Mouse (Mus musculus): ENCODE results near the gene Syt16. TPM values are rescaled to one million over a fixed set of nuclear protein-coding genes. Genes with fewer than 3 reads are reported as not detected.

Syt16 gene
- polyA plus RNA-seq (2015; fragmentation: Nextera tagmentation; extraction: Ambion mirVana): 50.9 and 53.6 TPM in 2 replicates

- H3K9ac ChIP-seq: peak within 1 kb of the TSS; percentile 83
- H3K36me3 ChIP-seq: no peaks in the 10 kb centered on the region
- peaks cover 15% of the 10 kb centered on the region for H3K4me1 ChIP-seq (replicated peaks)
- no peaks in the 10 kb centered on the region for H3K9me3 ChIP-seq
- H3K4me2 ChIP-seq: peak within 1 kb of the TSS; percentile 78
- ATAC-seq (ENCODE audit: low FRiP score): peak; percentile 89
- peaks cover 32% of the 10 kb centered on the region for H3K27me3 ChIP-seq
- H3K4me3 ChIP-seq: peak within 1 kb of the TSS; percentile 57
- H3K27ac ChIP-seq: peak within 1 kb of the TSS; percentile 86
- under 1% methylated on average over 67 of the region's 67 CpGs for WGBS
Measured at GRCm38 (mm10) chr12:73997297-73998127, at the start of gene Syt16. Gene Syt16, plus strand, starts transcription at chr12:73997661.

DNA sequence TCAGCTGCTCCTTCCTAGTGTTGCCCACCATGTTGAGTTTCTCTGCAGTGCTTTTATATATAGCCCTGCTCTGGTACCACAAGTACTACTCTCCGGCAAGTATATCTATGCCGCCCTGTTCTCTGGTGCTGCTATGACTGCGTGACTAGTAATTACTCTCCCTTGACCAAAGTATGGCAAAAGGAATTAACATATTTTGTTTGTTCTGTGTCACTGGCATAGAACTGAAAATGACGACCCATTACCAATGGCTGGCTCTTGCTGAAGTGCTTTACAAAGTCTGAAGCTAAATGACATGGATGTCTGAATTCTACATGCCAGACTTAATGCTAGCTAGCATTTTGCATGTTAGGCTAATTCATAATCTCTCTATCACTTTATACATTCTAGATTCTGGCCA lies 49.0 kb upstream of the Syt16 start:
- Histone ChIP-seq H3K9ac (no peak overlapping the region), H3K36me3 (peaks cover 20% of the 10 kb centered on the region), H3K4me2 (no peak overlapping the region), H3K4me3 (no peak overlapping the region), H3K4me1 (replicated peaks) (peaks cover 15% of the 10 kb centered on the region), H3K27ac (no peak overlapping the region), H3K9me3 (no peaks in the 10 kb centered on the region), H3K27me3 (peaks cover 12% of the 10 kb centered on the region)
- WGBS: 88% methylated on average over 4 of the region's 4 CpGs
- no peak for ATAC-seq (ENCODE audit: low FRiP score)

DNA sequence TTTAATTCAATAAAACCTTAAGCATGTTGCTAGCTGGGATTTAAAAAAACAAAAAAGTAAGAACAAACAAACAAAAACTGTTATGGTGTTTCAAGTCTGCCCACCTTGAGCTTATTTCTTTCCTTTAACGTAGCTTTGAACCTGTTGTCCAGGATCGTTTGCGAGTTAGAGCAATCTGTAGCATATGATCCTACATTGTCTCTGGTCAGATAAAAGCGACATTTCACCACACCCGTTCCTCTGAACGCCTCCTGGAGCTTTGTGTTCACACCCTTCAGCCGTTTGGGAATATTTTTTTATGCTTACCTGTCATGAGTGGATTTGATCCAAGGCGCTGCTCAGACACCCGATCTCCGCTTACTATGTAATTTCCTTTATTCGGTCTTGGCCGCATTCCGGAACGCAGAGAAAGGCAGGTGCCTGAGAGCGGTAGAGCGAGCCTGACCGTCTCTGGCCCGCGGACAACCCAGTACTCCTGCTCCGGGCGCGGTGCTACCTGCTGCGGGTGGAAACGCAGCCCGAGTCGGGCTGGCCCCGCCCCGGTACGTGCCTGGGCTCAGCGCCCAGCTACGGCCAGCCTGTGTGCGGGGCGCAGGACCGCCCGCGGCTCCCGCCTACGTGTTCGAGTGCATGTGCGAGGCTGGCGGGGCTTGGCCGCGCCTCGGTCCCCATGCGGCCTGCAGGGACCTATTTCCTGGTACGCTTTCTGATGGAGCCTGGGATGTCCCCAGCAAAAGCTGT lies 48.0 kb upstream of the Syt16 start:
- ATAC-seq (ENCODE audit: low FRiP score): peak; percentile 91
- 0 out of 2 replicates have a peak overlapping the region, but pooled peaks have one; percentile 18 for H3K27ac ChIP-seq
- H3K36me3 ChIP-seq: peaks cover 11% of the 10 kb centered on the region
- peak overlapping the region; percentile 73 for H3K4me2 ChIP-seq
- H3K9ac ChIP-seq: peak overlapping the region; percentile 78
- peaks cover 17% of the 10 kb centered on the region for H3K27me3 ChIP-seq
- 5% methylated on average over 46 of the region's 46 CpGs for WGBS
- no peaks in the 10 kb centered on the region for H3K9me3 ChIP-seq
- H3K4me1 ChIP-seq (replicated peaks): peaks cover 19% of the 10 kb centered on the region
- peak overlapping the region; percentile 45 for H3K4me3 ChIP-seq

DNA sequence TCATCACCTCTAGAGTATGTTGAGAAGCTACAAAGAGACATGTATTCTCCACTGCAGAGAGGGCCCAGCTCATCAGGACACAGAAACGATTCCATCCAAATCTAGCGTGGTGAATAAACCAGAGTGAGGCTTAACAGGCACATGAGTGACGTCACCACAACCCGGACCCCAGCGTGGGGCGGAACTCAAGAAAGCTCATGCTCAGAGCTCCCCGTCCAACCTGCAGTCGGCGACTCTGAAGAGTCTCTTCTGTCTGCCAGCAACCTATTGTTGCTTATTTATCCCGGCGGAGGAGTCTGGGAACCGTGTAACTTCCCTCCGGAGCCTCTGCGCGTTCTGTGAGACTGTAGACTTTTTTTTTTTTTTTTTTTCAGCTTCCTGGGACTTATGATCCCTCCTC lies 44.6 kb upstream of the Syt16 start:
- H3K27me3 ChIP-seq: peaks cover 17% of the 10 kb centered on the region
- peak overlapping the region; percentile 55 for H3K4me2 ChIP-seq
- 0 out of 2 replicates have a peak, but pooled peaks have one; percentile 50 for ATAC-seq (ENCODE audit: low FRiP score)
- no peaks in the 10 kb centered on the region for H3K9me3 ChIP-seq
- no peak overlapping the region for H3K27ac ChIP-seq
- no peaks in the 10 kb centered on the region for H3K36me3 ChIP-seq
- peak overlapping the region; percentile 32 for H3K4me3 ChIP-seq
- peaks cover 19% of the 10 kb centered on the region for H3K4me1 ChIP-seq (replicated peaks)
- 7% methylated on average over 15 of the region's 15 CpGs for WGBS
- peak overlapping the region; percentile 61 for H3K9ac ChIP-seq

- Histone ChIP-seq H3K36me3 (no peaks in the 10 kb centered on the region), H3K4me1 (replicated peaks) (peaks cover 19% of the 10 kb centered on the region), H3K4me2 (peak overlapping the region; percentile 55), H3K27me3 (peaks cover 12% of the 10 kb centered on the region), H3K9ac (peak overlapping the region; percentile 61), H3K4me3 (peak overlapping the region; percentile 32), H3K27ac (no peak overlapping the region), H3K9me3 (no peaks in the 10 kb centered on the region)
- WGBS: 53% methylated on average over 14 of the region's 14 CpGs
- no peak for ATAC-seq (ENCODE audit: low FRiP score)
Measured at GRCm38 (mm10) chr12:73953420-73954186, 43.9 kb upstream of the Syt16 start.

GRCm38 (mm10) chr12:73954785-73955184 lies 42.7 kb upstream of the Syt16 start:
- H3K27ac ChIP-seq: no peak overlapping the region
- no peaks in the 10 kb centered on the region for H3K9me3 ChIP-seq
- H3K4me1 ChIP-seq (replicated peaks): peaks cover 12% of the 10 kb centered on the region
- no peak for ATAC-seq (ENCODE audit: low FRiP score)
- H3K36me3 ChIP-seq: no peaks in the 10 kb centered on the region
- H3K4me2 ChIP-seq: no peak overlapping the region
- H3K27me3 ChIP-seq: peaks cover 8% of the 10 kb centered on the region; the same call in 1 of the 2 replicates
- H3K9ac ChIP-seq: no peak overlapping the region
- no peak overlapping the region for H3K4me3 ChIP-seq
- WGBS: 83% methylated on average over 5 of the region's 5 CpGs

- Histone ChIP-seq H3K9ac (no peak overlapping the region), H3K4me2 (no peak overlapping the region), H3K36me3 (no peaks in the 10 kb centered on the region), H3K4me1 (replicated peaks) (peaks cover 11% of the 10 kb centered on the region), H3K27ac (no peak overlapping the region), H3K27me3 (peaks cover 8% of the 10 kb centered on the region; the same call in 1 of the 2 replicates), H3K4me3 (no peak overlapping the region), H3K9me3 (no peaks in the 10 kb centered on the region)
- WGBS: 82% methylated on average over 3 of the region's 3 CpGs
- no peak for ATAC-seq (ENCODE audit: low FRiP score)
Measured at GRCm38 (mm10) chr12:73957676-73958075, 39.8 kb upstream of the Syt16 start.

DNA sequence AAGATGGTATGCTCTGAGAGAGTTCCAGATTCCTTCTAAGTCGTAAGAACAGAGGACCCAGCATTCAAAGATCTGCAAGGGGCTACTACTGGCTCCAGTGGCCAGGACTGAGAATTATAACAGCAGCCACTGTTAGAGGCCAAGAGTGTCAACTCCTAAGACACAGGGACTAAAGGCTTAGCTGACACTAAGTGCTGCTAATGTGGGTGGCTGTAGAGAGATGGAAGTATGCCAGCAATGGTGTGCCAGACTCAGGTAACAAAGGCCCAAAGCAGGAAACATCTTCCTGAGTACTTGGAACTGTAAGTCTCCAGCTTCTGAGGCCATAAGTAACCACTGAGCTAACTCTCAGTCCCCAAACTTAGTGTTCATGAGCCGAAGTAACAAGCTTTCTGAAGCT lies 38.6 kb upstream of the Syt16 start:
- H3K9me3 ChIP-seq: no peaks in the 10 kb centered on the region
- H3K27ac ChIP-seq: no peak overlapping the region
- H3K4me1 ChIP-seq (replicated peaks): peaks cover under 1% of the 10 kb centered on the region; the same call in 1 of the 2 replicates
- no peak overlapping the region for H3K9ac ChIP-seq
- 89% methylated on average over 2 of the region's 2 CpGs for WGBS
- H3K4me2 ChIP-seq: no peak overlapping the region
- H3K4me3 ChIP-seq: no peak overlapping the region
- no peaks in the 10 kb centered on the region for H3K36me3 ChIP-seq
- ATAC-seq (ENCODE audit: low FRiP score): no peak
- H3K27me3 ChIP-seq: peaks cover 5% of the 10 kb centered on the region; the same call in 1 of the 2 replicates

DNA sequence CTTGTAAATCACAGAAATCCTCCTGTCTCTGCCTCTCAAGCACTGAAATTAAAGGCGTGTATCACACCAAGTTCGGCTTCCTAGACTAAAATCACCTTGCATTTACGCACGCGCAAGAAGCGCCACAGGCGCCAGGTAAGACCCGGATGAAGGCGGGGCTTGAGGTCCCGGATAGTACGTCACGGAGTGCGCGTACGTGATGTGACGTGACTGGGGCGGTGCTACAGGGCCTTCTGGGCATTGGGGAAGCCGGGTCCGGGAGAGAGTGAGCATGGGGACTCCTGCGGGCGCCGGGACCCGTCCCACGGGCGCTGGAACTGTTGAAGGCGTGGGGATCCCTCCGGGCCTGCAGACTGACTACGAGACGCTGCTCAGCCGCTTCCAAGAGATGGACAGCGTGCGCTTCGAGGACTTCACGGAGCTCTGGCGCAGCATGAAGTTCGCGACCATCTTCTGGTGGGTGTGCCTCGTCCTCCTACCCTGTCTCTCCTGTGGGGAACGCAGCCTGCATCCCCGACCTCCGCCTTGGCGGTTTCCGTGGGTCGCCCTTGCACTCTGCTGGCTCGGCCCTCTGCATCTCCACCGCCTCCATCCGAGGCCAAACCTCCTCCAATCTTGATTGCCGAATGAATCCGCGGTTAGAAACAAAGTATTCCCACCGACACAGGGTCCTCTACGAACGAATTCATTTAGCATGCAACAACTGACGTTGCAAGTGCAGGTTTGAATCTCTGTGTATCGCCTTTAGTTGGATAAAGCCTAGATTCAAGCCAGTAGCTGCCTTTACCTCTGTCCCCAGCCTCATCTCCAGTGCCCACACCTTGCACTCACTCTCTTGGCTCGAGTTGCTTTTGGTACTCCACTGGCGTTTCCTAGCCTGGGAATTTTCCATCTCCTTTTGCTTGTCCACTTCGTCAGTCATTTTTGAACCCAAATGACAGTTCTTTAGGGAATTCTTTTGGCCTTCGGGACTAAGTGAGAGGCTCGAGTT lies 32.9 kb upstream of the Syt16 start, which contains the start of gene Snapc1:
Gene Snapc1 (plus strand): TSS at position 191 of the 991 bp plus-strand sequence.
- Histone ChIP-seq H3K4me1 (replicated peaks) (peaks cover 18% of the 10 kb centered on the region), H3K36me3 (peaks cover 20% of the 10 kb centered on the region), H3K27me3 (no peaks in the 10 kb centered on the region), H3K4me3 (peak within 1 kb of the TSS; percentile 87), H3K27ac (peak within 1 kb of the TSS; percentile 87), H3K9me3 (no peaks in the 10 kb centered on the region), H3K4me2 (peak within 1 kb of the TSS; percentile 87), H3K9ac (peak within 1 kb of the TSS; percentile 89)
- WGBS: 1% methylated on average over 60 of the region's 60 CpGs
- ATAC-seq (ENCODE audit: low FRiP score): peak; percentile 99

DNA sequence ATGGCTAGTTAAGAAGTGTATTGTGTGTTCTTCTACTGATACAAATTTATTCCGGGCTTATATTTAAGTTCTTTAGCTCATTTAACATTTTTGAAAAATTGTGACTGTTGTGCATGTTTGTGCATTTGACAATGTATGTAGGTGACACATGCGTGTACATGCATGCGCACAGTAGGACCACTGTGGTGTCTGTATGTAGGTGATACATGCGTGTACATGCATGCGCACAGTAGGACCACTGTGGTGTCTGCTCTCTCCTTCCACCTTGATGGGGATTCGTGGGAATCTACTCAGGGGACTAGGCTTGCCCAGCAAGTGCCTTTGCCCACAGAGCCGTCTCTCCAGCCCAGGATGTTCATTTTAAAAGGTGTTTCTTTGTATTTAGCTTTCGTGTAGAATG lies 28.3 kb upstream of the Syt16 start:
- H3K4me2 ChIP-seq: no peak overlapping the region
- 99% methylated on average over 8 of the region's 8 CpGs for WGBS
- no peak overlapping the region for H3K4me3 ChIP-seq
- H3K9me3 ChIP-seq: 0 out of 2 replicates have a peak, but pooled peaks cover 7% of the 10 kb centered on the region
- no peak for ATAC-seq (ENCODE audit: low FRiP score)
- peaks cover 58% of the 10 kb centered on the region for H3K36me3 ChIP-seq
- no peak overlapping the region for H3K27ac ChIP-seq
- peaks cover 18% of the 10 kb centered on the region for H3K4me1 ChIP-seq (replicated peaks)
- H3K9ac ChIP-seq: no peak overlapping the region
- no peaks in the 10 kb centered on the region for H3K27me3 ChIP-seq

- Histone ChIP-seq H3K9ac (no peak overlapping the region), H3K4me2 (no peak overlapping the region), H3K9me3 (0 out of 2 replicates have a peak, but pooled peaks cover 7% of the 10 kb centered on the region), H3K4me1 (replicated peaks) (no peaks in the 10 kb centered on the region), H3K36me3 (peaks cover 87% of the 10 kb centered on the region), H3K4me3 (no peak overlapping the region), H3K27me3 (no peaks in the 10 kb centered on the region), H3K27ac (no peak overlapping the region)
- ATAC-seq (ENCODE audit: low FRiP score): no peak
- WGBS: 95% methylated on average over 6 of the region's 6 CpGs
Measured at GRCm38 (mm10) chr12:73974584-73974983, 22.9 kb upstream of the Syt16 start.
